In genomic region chr1:132881041-132881761, GRCm38 (mm10) we compare ENCODE assay signal across 7 mouse cellular contexts. TPM values are rescaled to one million over a fixed set of nuclear protein-coding genes. Genes with fewer than 3 reads are reported as not detected.
DNase-seq lines count a peak whose midpoint lies in the region; ATAC-seq and TF ChIP-seq lines count a peak whose summit lies in the region.

No protein-coding gene starts in this region.

- H3K9ac ChIP-seq in ES-Bruce4 (ENCODE audit: low read depth, poor library complexity, severe bottlenecking), result peak overlapping the region; percentile 64; the same call in 1 of the 2 replicates
- H3K9ac ChIP-seq in embryonic facial prominence, embryonic 15.5 days, result peak overlapping the region; percentile 39; the same call in 1 of the 2 replicates

- H3K9me3 ChIP-seq in ES-Bruce4 (replicated peaks; ENCODE audit: control insufficient read depth, insufficient read depth, low read length, poor library complexity, severe bottlenecking), result no peaks in the 10 kb centered on the region
- H3K9me3 ChIP-seq in embryonic facial prominence, embryonic 15.5 days (replicated peaks), result no peaks in the 10 kb centered on the region

- H3K4me3 ChIP-seq in ES-Bruce4 (ENCODE audit: low read depth, low read length), result peak overlapping the region; percentile 80
- H3K4me3 ChIP-seq in embryonic facial prominence, embryonic 15.5 days (replicated peaks), result peak overlapping the region; percentile 58

- no peak overlapping the region for H3K27ac ChIP-seq in ES-Bruce4 (ENCODE audit: insufficient read depth, low read length)
- no peak overlapping the region for H3K27ac ChIP-seq in embryonic facial prominence, embryonic 15.5 days (replicated peaks)

- TF ChIP-seq POLR2A in ES-Bruce4 (IDR thresholded peaks at IDR 0.05; ENCODE audit: insufficient read depth, low read length), result no peak

- TF ChIP-seq CTCF in ES-Bruce4 (IDR thresholded peaks at IDR 0.05; ENCODE audit: low read depth, low read length), result no peak

- TF ChIP-seq EP300 in ES-Bruce4 (IDR thresholded peaks at IDR 0.05; ENCODE audit: insufficient read depth, low read depth, low read length), result no peak

- DNase-seq in adrenal gland, postnatal 36 days, result peak; percentile 27 to 50
- peak; percentile 31 to 44 for DNase-seq in heart, postnatal 14 days
- DNase-seq in left cerebral cortex, postnatal 14 days (ENCODE audit: low spot score in 2 of 2), result peak; percentile 72 to 85
- peak; percentile 62 for DNase-seq in neural tube, embryonic 10.5 days (ENCODE audit: extremely low spot score, low spot score)
- no peak for DNase-seq in thymus, postnatal 25 days

- peaks cover 6% of the 10 kb centered on the region; the same call in 1 of the 2 replicates for H3K27me3 ChIP-seq in ES-Bruce4 (ENCODE audit: control insufficient read depth, insufficient read depth, low read length, poor library complexity, severe bottlenecking)
- peaks cover 55% of the 10 kb centered on the region for H3K27me3 ChIP-seq in embryonic facial prominence, embryonic 15.5 days

- intact Hi-C loops in heart, postnatal 14 days (cut with DNase I), result no loop called here
- intact Hi-C loops in left cerebral cortex, postnatal 14 days (cut with DNase I), result loop anchor here (5.0 to 10.0 kb wide), 3 partner anchors 54 to 119 kb away; no protein-coding TSS in a partner anchor

- peak; percentile 29 for ATAC-seq in embryonic facial prominence, embryonic 15.5 days (ENCODE audit: insufficient number of reproducible peaks, low FRiP score, low TSS enrichment, low read depth)

- peaks cover 8% of the 10 kb centered on the region for H3K4me1 ChIP-seq in ES-Bruce4 (ENCODE audit: control insufficient read depth, insufficient read depth, low read length)
- H3K4me1 ChIP-seq in embryonic facial prominence, embryonic 15.5 days, result peaks cover 31% of the 10 kb centered on the region

- no peaks in the 10 kb centered on the region for H3K36me3 ChIP-seq in ES-Bruce4 (ENCODE audit: control insufficient read depth, insufficient read depth, low read length, poor library complexity, severe bottlenecking)
- no peaks in the 10 kb centered on the region for H3K36me3 ChIP-seq in embryonic facial prominence, embryonic 15.5 days

- H3K4me2 ChIP-seq in embryonic facial prominence, embryonic 15.5 days (replicated peaks), result peak overlapping the region; percentile 97

- 2% methylated on average over 28 of the region's 28 CpGs for WGBS in embryonic facial prominence, embryonic 15.5 days

RNA-seq across cellular contexts. Expression of gene Lrrn2, which starts 1.1 kb away (rescaled TPM):
- polyA plus RNA-seq in ES-Bruce4 (2011; ENCODE audit: insufficient read depth, insufficient read length, low read depth, missing spikeins), result 0.18 and 0.37 TPM in 2 replicates
- 10 to 100 TPM in 1 of 2 experiments, 1 to 10 TPM in 1; 9.0 to 15.4 TPM for total RNA-seq in adrenal gland, postnatal 36 days (2021)
- 5.9 and 7.1 TPM in 2 replicates for polyA plus RNA-seq in embryonic facial prominence, embryonic 15.5 days (2015; fragmentation: Nextera tagmentation; extraction: Ambion mirVana)
- total RNA-seq in heart, postnatal 14 days (2021), result 1 to 10 TPM; 3.0 to 5.6 TPM
- 100 to 1,000 TPM in 1 of 2 experiments, 10 to 100 TPM in 1; 96.6 to 112 TPM for total RNA-seq in left cerebral cortex, postnatal 14 days (2021)

Comparison
In these comparisons a context has a peak if more than half of its experiments do, and no peak if none do; other contexts are left out.
1. RNA of gene Lrrn2, which starts 1.1 kb away (total RNA-seq): 96.6 to 112 TPM in left cerebral cortex, postnatal 14 days; 9.0 to 15.4 TPM in adrenal gland, postnatal 36 days and 3.0 to 5.6 TPM in heart, postnatal 14 days; every median in the first group is over 4 times any median in the second.